Mouse (Mus musculus): Measurements from ENCODE around the gene Notch2.

GRCm38 (mm10) chr3:98110610-98111009 is 97.3 kb downstream of the Notch2 start:
- no peak for TF ChIP-seq CTCF (IDR thresholded peaks at IDR 0.05; ENCODE audit: low read depth)
- TF ChIP-seq EP300 (optimal IDR thresholded peaks at IDR 0.05), result no peak

Measured in stomach, postnatal 0 days (tissue).